Comparison of ENCODE assay signal across 21 mouse cellular contexts in the genomic region with DNA sequence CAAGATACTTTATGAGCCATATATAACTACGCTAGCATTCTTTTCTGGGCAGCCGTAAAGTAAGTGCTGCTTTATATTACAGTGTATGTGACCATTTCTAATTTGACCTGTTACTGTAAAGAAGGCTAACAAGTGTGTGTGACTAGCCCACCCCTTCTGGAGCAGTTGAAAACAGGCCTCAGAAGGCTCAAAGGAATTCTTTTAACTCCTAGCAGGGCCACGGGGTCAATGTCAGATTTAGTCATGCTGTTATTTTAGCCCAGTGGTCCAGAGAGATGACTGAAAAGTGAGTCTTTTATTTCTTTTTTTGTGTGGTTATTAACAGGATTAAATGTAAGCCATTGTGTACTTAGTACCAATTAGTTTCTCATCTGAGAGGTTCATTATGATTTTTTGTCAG. TPM values are rescaled to one million over a fixed set of nuclear protein-coding genes. Genes with fewer than 3 reads are reported as not detected.
DNase-seq lines count a peak whose midpoint lies in the region; ATAC-seq and TF ChIP-seq lines count a peak whose summit lies in the region.
"Had no signal": no experiment of that assay in that cellular context is flagged by ENCODE, and none has a peak within 500 bp of the region (broad histone marks: within the 10 kb centered on the region; RNA-seq: fewer than 3 reads in every experiment).

No protein-coding gene starts in this region.

- H3K9ac ChIP-seq in hindbrain, embryonic 11.5 days (ENCODE audit: low read depth, low read length), result no peak overlapping the region
- H3K9ac ChIP-seq in hindbrain, embryonic 14.5 days, result no peak overlapping the region
- no peak overlapping the region for H3K9ac ChIP-seq in CH12.LX (ENCODE audit: insufficient read depth, low read depth)

- TF ChIP-seq EP300 in CH12.LX (IDR thresholded peaks at IDR 0.05; ENCODE audit: low read length), result no peak

- intact Hi-C loops in heart, postnatal 36 days (cut with DNase I), result no loop called here

- no peak for TF ChIP-seq RAD21 in CH12.LX (IDR thresholded peaks at IDR 0.05; ENCODE audit: low read depth, low read length)

- no peak for TF ChIP-seq CTCF in CH12.LX (conservative IDR thresholded peaks at IDR 0.05 in 1 of 2, IDR thresholded peaks at IDR 0.05 in 1 of 2; ENCODE audit: low read depth in 2 of 2, low read length in 2 of 2)
- no peak for TF ChIP-seq CTCF in thymus, adult 2 months (IDR thresholded peaks at IDR 0.05; ENCODE audit: borderline replicate concordance, control insufficient read depth, extremely low read depth, insufficient read depth, low read length, poor library complexity)

- 41% methylated on average over 3 of the region's 3 CpGs for WGBS in hindbrain, embryonic 11.5 days
- WGBS in hindbrain, embryonic 14.5 days, result 51% methylated on average over 3 of the region's 3 CpGs
- WGBS in embryonic facial prominence, embryonic 10.5 days, result 48% methylated on average over 3 of the region's 3 CpGs
- 94% methylated on average over 3 of the region's 3 CpGs for WGBS in thymus, adult 2 months

- no peak overlapping the region for H3K4me3 ChIP-seq in hindbrain, embryonic 11.5 days (ENCODE audit: low read depth, low read length)
- no peak overlapping the region for H3K4me3 ChIP-seq in hindbrain, embryonic 14.5 days (replicated peaks; ENCODE audit: low read length)
- H3K4me3 ChIP-seq in CH12.LX (replicated peaks in 1 of 3; ENCODE audit: low read depth in 2 of 3, low read length in 2 of 3, poor library complexity in 1 of 3), result peak overlapping the region in 1 of 3 experiments; percentile 29
- H3K4me3 ChIP-seq in embryonic facial prominence, embryonic 10.5 days, result no peak overlapping the region
- no peak overlapping the region for H3K4me3 ChIP-seq in thymus, adult 2 months (ENCODE audit: control insufficient read depth, insufficient read depth, low read length)
- H3K4me3 ChIP-seq: erythroblast, embryonic 14.5 days had no signal

- dilution Hi-C loops in CH12.LX (cut with MboI; ENCODE audit: extremely low pct_ligation_motif_present, extremely low pct_unique_long_range_greater_than_20kb, low sequenced_read_pairs), result no loop called here

- H3K79me2 ChIP-seq in CH12.LX (replicated peaks; ENCODE audit: control insufficient read depth, extremely low read depth, insufficient read depth, poor library complexity, severe bottlenecking), result peaks cover 2% of the 10 kb centered on the region; the same call in 1 of the 2 replicates

- H3K9me3 ChIP-seq in hindbrain, embryonic 11.5 days (ENCODE audit: control insufficient read depth, low read length), result no peaks in the 10 kb centered on the region
- no peaks in the 10 kb centered on the region for H3K9me3 ChIP-seq in hindbrain, embryonic 14.5 days (ENCODE audit: control insufficient read depth, low read length)
- H3K9me3 ChIP-seq in CH12.LX (replicated peaks; ENCODE audit: low read length), result no peaks in the 10 kb centered on the region
- no peaks in the 10 kb centered on the region for H3K9me3 ChIP-seq in embryonic facial prominence, embryonic 10.5 days

- ATAC-seq in hindbrain, embryonic 11.5 days (ENCODE audit: low FRiP score), result no peak
- ATAC-seq in hindbrain, embryonic 14.5 days (ENCODE audit: low FRiP score), result no peak
- ATAC-seq: activated CD4-positive, CD25-positive, alpha-beta regulatory T cell, adult 4 months; hindbrain, embryonic 16.5 days; intestine, postnatal 0 days; Patski had no signal

- no peaks in the 10 kb centered on the region for H3K27me3 ChIP-seq in hindbrain, embryonic 11.5 days (ENCODE audit: control insufficient read depth, insufficient read depth, low read length)
- no peaks in the 10 kb centered on the region for H3K27me3 ChIP-seq in hindbrain, embryonic 14.5 days (ENCODE audit: control insufficient read depth, insufficient read depth, low read length)
- H3K27me3 ChIP-seq in CH12.LX (replicated peaks), result no peaks in the 10 kb centered on the region
- H3K27me3 ChIP-seq in embryonic facial prominence, embryonic 10.5 days (replicated peaks; ENCODE audit: low read depth, poor library complexity, severe bottlenecking), result no peaks in the 10 kb centered on the region
- no peaks in the 10 kb centered on the region for H3K27me3 ChIP-seq in thymus, adult 2 months (ENCODE audit: control insufficient read depth, insufficient read depth, low read length)
- H3K27me3 ChIP-seq: Patski had no signal

- H3K36me3 ChIP-seq in hindbrain, embryonic 11.5 days (ENCODE audit: control insufficient read depth, insufficient read depth, low read length), result no peaks in the 10 kb centered on the region
- H3K36me3 ChIP-seq in hindbrain, embryonic 14.5 days (replicated peaks; ENCODE audit: control insufficient read depth, insufficient read depth), result no peaks in the 10 kb centered on the region
- peaks cover 0 to 3% of the 10 kb centered on the region in 2 experiments for H3K36me3 ChIP-seq in CH12.LX (replicated peaks in 1 of 2; ENCODE audit: control insufficient read depth in 1 of 2, insufficient read depth in 1 of 2, low read length in 1 of 2)
- no peaks in the 10 kb centered on the region for H3K36me3 ChIP-seq in embryonic facial prominence, embryonic 10.5 days (replicated peaks)
- H3K36me3 ChIP-seq in thymus, adult 2 months (ENCODE audit: control insufficient read depth, insufficient read depth, low read length), result no peaks in the 10 kb centered on the region

- no peaks in the 10 kb centered on the region for H3K4me1 ChIP-seq in hindbrain, embryonic 11.5 days (replicated peaks; ENCODE audit: control insufficient read depth, insufficient read depth, low read length)
- H3K4me1 ChIP-seq in hindbrain, embryonic 14.5 days (replicated peaks; ENCODE audit: control insufficient read depth, insufficient read depth, low read length), result no peaks in the 10 kb centered on the region; the same call in 1 of the 2 replicates
- peaks cover 4 to 60% of the 10 kb centered on the region in 2 experiments; a peak in 3 of 4 replicates for H3K4me1 ChIP-seq in CH12.LX (ENCODE audit: control insufficient read depth in 1 of 2, insufficient read depth in 2 of 2)
- peaks cover 9% of the 10 kb centered on the region for H3K4me1 ChIP-seq in embryonic facial prominence, embryonic 10.5 days
- H3K4me1 ChIP-seq in thymus, adult 2 months (replicated peaks; ENCODE audit: control insufficient read depth, insufficient read depth, low read length), result no peaks in the 10 kb centered on the region

- peak; percentile 39 for DNase-seq in hindbrain, embryonic 11.5 days (ENCODE audit: low spot score)
- no peak for DNase-seq in hindbrain, embryonic 14.5 days (ENCODE audit: low spot score)
- DNase-seq in CH12.LX (ENCODE audit: extremely low read depth), result peak; percentile 49
- DNase-seq in adrenal gland, postnatal 14 days, result peak; percentile 19
- peak; percentile 10 for DNase-seq in embryonic facial prominence, embryonic 10.5 days (ENCODE audit: low spot score)
- no peak for DNase-seq in heart, postnatal 36 days
- DNase-seq in urinary bladder, adult 18-20 months (ENCODE audit: low spot score in 2 of 2), result no peak
- DNase-seq in thymus, adult 2 months, result no peak
- DNase-seq: B cell, adult 2 months; cerebellum, adult 2 months; kidney, postnatal 25 days; lung, adult 2 months; lung, postnatal 36 days; midbrain, embryonic 14.5 days; right cerebral cortex, adult 18-20 months had no signal

- in situ Hi-C loops in CH12.LX (cut with MboI; ENCODE audit: low pct_ligation_motif_present, low pct_unique_long_range_greater_than_20kb, low sequenced_read_pairs), result no loop called here

- TF ChIP-seq POLR2A in CH12.LX (IDR thresholded peaks at IDR 0.05; ENCODE audit: low read depth, low read length), result no peak
- no peak for TF ChIP-seq POLR2A in thymus, adult 2 months (IDR thresholded peaks at IDR 0.05; ENCODE audit: control insufficient read depth, extremely low read depth, insufficient read depth, low read length, poor library complexity)

- H3K4me2 ChIP-seq in hindbrain, embryonic 11.5 days (replicated peaks; ENCODE audit: low read depth, low read length), result no peak overlapping the region
- no peak overlapping the region for H3K4me2 ChIP-seq in hindbrain, embryonic 14.5 days (replicated peaks)
- H3K4me2 ChIP-seq in CH12.LX (ENCODE audit: insufficient read depth, low read depth, poor library complexity, severe bottlenecking), result no peak overlapping the region
- H3K4me2 ChIP-seq: liver, embryonic 11.5 days had no signal

- no peak overlapping the region for H3K27ac ChIP-seq in hindbrain, embryonic 11.5 days (ENCODE audit: low read depth, low read length)
- H3K27ac ChIP-seq in hindbrain, embryonic 14.5 days, result no peak overlapping the region
- H3K27ac ChIP-seq in CH12.LX (ENCODE audit: insufficient read depth, low read depth), result no peak overlapping the region
- H3K27ac ChIP-seq in embryonic facial prominence, embryonic 10.5 days (replicated peaks), result no peak overlapping the region
- H3K27ac ChIP-seq in thymus, adult 2 months (ENCODE audit: control insufficient read depth, insufficient read depth, low read length), result no peak overlapping the region

TF ChIP-seq in CH12.LX, 34 proteins besides CTCF, POLR2A, EP300 and RAD21:
- TF ChIP-seq NELFE (IDR thresholded peaks at IDR 0.05; ENCODE audit: low read depth, low read length) (no peak), CHD1 (IDR thresholded peaks at IDR 0.05; ENCODE audit: low read depth, low read length) (no peak), KAT2A (IDR thresholded peaks at IDR 0.05; ENCODE audit: insufficient replicate concordance, low read length) (no peak), E2F4 (IDR thresholded peaks at IDR 0.05; ENCODE audit: insufficient replicate concordance, low read depth, low read length) (no peak), ZMIZ1 (IDR thresholded peaks at IDR 0.05; ENCODE audit: low read depth, low read length) (no peak), POLR2AphosphoS2 (IDR thresholded peaks at IDR 0.05; ENCODE audit: low read depth, low read length) (no peak), MYC (IDR thresholded peaks at IDR 0.05; ENCODE audit: low read depth, low read length) (no peak), MAFK (IDR thresholded peaks at IDR 0.05; ENCODE audit: insufficient replicate concordance, low read length) (no peak)
TF ChIP-seq in CH12.LX: peak in this region for 0.

RNA-seq across cellular contexts. Expression of gene Zcchc7, which starts 22.6 kb away (rescaled TPM):
- polyA plus RNA-seq in hindbrain, embryonic 11.5 days (2014; fragmentation: Nextera tagmentation; extraction: Ambion mirVana), result 24.4 and 31.3 TPM in 2 replicates
- 34.3 and 38.5 TPM in 2 replicates for polyA plus RNA-seq in hindbrain, embryonic 14.5 days (2014; fragmentation: Nextera tagmentation; extraction: Ambion mirVana)
- total RNA-seq in CH12.LX (2012; rRNA removed), result 24.2 and 25.2 TPM in 2 replicates
- 21.0 and 30.2 TPM in 2 replicates for total RNA-seq in CH12.LX (2014; rRNA removed)
- 27.6 and 29.8 TPM in 2 replicates for polyA plus RNA-seq in CH12.LX (2012; ENCODE audit: insufficient read length, low read depth)
- total RNA-seq in adrenal gland, postnatal 14 days (2021), result 46.8 and 51.3 TPM in 2 replicates
- 20.0 and 22.2 TPM in 2 replicates for polyA plus RNA-seq in embryonic facial prominence, embryonic 10.5 days (2016; fragmentation: Nextera tagmentation; extraction: Ambion mirVana)
- total RNA-seq in heart, postnatal 36 days (2021), result 10 to 100 TPM; 13.8 to 14.3 TPM
- polyA plus RNA-seq in thymus, adult 2 months (2012; rRNA removed), result 13.3 and 17.4 TPM in 2 replicates

Comparison
In these comparisons a context has a peak if more than half of its experiments do, and no peak if none do; other contexts are left out.
1. DNase-seq: peak in hindbrain, embryonic 11.5 days (single experiment), CH12.LX (single experiment), adrenal gland, postnatal 14 days (single experiment) and embryonic facial prominence, embryonic 10.5 days (single experiment); none in hindbrain, embryonic 14.5 days (single experiment), heart, postnatal 36 days (0 of 2), urinary bladder, adult 18-20 months (0 of 2) and thymus, adult 2 months (single experiment).